Mouse (Mus musculus) urinary bladder, postnatal 36 days (tissue): ENCODE measurements around the gene Cox8a.

ENCODE experiments used
- DNase-seq, 2 experiments: peaks; one replicate each; pipeline ENCODE4 v3.0.0; 2022; ENCODE audit warnings: low spot score in 2 of 2, mixed read lengths in 1 of 2

The Cox8a gene

DNA sequence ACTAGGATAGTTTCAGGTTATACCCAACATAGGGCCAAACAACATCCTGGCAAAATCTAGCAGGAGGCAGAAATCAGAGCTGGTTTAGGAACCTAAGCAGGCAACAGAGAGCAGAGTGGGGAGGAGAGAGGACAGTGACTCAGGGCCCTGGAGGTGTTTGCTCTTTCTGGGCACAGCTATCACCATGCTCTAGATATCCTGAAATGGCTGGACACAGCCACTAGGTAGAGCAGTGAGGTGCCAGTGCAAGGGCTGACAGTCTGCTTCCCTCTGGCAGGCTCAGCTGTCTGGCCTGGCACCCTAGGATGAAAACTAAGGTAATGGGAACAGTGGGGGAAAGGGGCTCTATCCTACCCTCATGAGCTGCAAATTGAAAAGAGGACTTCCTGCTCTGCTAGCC lies 6.1 kb upstream of the Cox8a start:
- DNase-seq: no peak

GRCm38 (mm10) chr19:7222196-7222595 lies 4.8 kb upstream of the Cox8a start:
- no peak for DNase-seq

GRCm38 (mm10) chr19:7218753-7219152 lies 1.3 kb upstream of the Cox8a start:
- DNase-seq: no peak

DNA sequence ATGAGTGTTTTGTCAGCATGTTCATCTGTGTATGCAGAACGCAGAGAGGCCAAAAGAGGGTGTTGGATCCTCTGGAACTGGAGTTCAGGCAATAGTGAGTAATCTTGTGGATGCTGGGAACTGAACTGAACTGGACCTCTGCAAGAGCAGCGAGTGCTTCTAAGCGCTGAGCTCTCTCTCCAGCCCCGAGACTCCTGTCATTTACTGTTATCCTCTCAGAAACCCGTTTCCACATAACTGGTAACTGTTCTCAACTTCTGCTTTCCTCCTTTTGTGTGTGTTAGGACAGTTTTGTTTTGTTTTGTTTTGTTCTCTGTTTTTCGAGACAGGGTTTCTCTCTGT lies 481 bp upstream of the Cox8a start:
- no peak for DNase-seq

- no peak for DNase-seq
Observed at GRCm38 (mm10) chr19:7214484-7214883, 2.9 kb downstream of the Cox8a start.

DNA sequence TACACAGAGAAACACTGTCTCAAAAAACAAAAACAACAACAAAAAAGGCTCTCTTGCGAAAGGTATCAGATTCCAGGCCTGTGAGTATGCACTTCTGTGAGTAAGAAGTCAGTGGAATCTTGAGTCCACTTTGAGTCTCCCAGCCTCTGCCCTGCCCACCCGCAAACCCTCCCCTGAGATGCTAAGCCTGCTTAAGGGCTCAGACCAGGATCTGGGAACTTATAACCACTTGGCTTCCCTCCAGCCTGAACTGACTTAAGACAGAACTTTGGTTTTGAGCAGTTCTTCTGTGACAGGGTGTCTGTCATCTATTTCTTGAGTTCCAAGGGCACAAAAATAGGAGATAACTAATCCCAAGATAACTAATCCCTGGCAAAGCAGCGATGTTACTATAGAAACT lies 4.4 kb downstream of the Cox8a start:
- no peak for DNase-seq

- DNase-seq: no peak
Observed at GRCm38 (mm10) chr19:7212216-7212615, 5.2 kb downstream of the Cox8a start.

- DNase-seq: no peak
Observed at GRCm38 (mm10) chr19:7209907-7210646, 7.3 kb downstream of the Cox8a start.

DNA sequence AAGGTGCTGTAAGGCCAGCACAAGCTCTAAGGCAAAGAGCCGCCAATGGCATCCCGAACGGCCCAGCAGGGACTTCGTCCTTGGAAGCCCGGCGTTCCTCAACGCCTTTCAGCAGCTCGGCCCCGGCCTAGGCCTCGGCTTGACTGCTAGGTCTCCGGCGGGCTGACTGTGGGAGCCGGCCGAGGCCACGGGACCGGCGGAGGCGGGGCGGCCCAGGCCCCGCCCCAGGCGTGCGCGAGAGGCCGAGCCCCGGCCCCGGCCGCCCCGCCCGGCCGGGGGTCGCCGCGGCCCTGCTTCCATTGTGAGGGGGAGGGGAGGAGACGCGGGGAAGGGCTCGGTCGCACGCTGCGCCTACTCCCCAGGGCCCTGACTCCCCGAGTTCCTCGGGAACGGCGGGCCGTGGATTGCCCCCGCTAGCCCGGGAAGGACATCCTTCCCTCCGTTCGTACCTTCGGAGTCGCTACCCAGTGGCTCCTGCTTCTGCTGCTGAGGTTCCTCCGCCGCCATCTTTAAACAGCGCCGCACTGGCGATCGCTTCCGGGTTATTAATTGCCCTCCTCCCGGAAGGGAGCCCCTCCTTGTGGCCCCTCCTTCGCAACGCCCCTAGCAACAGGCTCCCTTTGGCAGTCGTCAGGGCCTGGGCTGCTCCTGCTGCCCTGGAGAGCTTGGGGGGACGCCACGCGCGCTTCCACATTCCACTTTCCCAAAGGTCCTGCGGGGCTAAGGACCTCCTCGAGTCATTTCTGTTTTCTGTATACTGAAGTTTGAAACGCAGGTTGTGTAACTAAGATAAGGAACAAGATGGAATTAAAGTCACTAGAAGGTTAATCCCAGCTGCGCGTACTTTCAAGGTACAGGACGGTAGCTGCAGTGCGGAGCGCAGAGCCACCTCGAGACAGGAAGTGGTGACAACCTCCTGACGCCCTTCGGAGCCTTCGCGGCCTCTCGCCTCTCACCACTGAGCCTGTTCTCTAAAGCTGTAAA lies 11.4 kb downstream of the Cox8a start, which contains the start of gene Otub1:
TSS of gene Otub1 (minus strand) at position 564 of the 984 bp plus-strand sequence.
- DNase-seq: peak; percentile 89 to 94

DNA sequence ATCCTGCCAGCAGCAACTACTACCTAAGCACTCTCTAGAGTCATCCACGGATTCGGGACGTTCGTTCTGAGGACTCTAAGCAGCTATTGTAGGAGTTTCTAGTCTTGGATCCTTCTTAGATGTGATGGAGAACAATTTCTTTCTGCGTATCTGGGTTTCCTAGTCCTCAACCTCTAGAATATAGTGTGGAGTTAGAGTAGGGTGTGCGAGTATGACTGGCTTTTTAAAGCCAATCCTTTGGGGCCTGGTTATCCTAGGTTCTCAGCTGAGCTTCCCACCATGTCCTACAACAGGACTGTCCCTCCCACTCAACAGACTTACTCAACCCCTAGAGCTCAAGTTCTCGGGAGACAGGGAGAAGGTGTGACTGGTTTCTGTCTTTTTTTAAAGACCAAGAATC lies 12.1 kb downstream of the Cox8a start:
- no peak for DNase-seq

GRCm38 (mm10) chr19:7204898-7205297 lies 12.5 kb downstream of the Cox8a start:
- DNase-seq: no peak

DNA sequence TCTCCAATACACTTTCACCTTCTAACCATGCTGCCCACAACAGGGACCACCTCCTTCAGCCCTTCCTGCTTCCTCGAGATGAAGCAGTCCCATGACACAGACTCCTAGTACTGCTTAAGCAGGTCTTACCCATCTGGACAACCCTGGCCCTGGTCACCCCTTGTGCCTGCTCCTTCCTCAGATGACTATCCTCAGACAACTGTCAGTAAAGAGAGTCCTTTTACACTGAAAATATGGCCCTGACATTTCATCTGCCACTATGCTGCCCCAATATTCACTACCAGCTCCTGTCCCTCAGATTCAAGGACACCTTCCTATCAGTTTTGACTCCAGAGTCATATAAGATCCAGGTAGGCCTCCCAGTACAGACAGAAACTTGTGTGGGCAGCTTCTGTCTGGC lies 17.0 kb downstream of the Cox8a start:
- no peak for DNase-seq

DNA sequence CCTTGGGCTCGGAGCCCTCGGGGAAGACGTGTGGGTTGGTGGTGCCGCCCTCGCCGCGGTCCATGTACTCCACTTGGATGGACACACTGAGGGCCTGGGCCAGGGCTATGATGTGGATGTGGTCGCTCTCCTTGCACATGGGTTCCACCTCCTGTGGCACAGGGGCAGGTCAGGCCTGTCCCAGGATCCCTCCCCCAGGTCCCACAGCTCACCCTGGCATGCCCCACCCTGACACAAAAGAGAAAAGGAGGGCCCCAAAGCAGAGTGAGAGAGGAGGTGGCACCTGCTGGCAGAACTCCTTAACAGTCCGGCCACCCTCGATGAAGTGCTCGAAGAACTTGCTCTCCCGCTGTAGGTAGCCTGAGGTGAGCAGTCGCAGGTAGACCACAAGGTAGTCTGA lies 18.3 kb downstream of the Cox8a start:
- DNase-seq: no peak

DNA sequence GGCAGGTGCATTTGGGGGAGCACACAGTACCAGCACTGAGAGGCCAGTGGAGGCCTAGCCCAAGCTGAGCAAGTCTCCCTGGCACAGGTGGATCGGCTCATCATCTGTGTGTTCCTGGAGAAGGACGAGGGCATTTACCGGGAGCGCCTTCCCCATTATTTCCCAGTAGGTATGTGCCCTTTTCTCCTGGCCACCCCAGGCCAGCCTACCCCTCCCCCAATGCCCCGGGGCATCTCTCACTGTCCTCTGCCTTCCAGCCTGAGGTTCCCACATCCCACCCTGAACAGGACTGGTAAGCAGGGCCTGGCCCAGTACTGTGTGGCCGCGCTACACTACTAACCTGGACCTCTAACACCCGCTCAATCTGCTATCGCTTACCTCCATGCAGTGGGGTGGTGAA lies 20.0 kb downstream of the Cox8a start:
- no peak for DNase-seq

DNA sequence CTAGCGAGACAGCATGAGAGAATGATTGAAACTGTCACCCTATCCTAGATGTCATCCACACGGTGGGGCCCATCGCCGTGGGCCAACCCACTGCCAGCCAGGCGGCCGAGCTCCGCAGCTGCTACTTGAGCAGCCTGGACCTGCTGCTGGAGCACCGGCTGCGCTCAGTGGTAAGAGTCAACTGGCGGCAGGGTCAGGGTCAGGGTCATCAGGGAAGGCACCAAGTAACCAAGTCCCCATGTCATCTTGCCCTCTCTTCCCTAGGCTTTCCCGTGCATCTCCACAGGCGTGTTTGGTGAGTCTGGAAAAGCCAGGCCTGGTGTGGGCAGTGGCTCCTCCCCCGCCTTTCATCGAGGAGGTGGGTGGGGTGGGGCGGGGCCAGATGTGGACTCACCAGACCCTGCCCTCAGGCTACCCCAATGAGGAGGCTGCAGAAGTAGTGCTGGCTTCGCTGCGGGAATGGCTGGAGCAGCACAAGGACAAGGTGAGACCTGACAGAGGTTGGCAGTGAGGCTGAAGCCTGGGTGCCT lies 20.6 kb downstream of the Cox8a start:
- DNase-seq: no peak

DNA sequence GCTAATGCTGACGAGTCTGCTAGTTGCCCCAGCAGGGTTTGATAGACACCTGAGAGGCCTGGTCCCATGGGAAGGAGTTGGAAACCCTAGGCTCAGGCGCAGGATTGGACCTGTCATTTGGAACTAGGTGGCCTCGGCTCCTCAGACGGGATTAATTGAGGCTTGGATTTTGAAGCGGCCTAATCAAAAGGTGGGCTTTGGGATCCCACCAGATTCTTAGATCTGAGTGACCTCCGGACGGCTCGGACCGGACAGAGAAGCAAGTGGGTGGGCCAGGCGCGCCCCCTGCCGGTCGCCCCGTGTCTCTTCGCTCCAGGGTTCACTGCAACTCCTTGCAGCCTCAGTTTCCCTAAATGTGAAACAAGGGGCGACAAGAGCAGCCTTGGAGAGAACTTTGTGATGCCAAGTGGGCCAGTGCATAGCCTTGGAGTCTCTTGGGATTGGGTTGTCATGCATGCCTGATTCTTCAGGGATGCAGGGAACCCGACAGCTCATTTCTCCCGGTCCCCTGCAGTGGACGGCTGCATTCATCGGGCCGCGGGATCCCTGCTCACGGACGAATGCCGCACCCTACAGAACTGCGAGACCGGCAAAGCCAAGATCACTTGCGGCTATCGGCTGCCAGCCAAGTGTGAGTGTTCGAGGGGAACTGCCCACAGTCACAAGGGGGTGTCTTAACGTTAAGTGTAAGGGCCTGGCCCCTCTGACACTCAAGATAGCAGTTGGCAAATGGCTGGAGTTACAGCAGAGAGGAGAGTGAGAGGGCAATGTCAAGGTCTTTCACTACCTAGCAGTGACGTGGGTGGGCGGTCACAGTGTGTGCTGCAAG lies 21.3 kb downstream of the Cox8a start:
- DNase-seq: peak in 1 of 2 experiments; percentile 67

- DNase-seq: no peak
Observed at GRCm38 (mm10) chr19:7192561-7192967, 24.9 kb downstream of the Cox8a start.

DNA sequence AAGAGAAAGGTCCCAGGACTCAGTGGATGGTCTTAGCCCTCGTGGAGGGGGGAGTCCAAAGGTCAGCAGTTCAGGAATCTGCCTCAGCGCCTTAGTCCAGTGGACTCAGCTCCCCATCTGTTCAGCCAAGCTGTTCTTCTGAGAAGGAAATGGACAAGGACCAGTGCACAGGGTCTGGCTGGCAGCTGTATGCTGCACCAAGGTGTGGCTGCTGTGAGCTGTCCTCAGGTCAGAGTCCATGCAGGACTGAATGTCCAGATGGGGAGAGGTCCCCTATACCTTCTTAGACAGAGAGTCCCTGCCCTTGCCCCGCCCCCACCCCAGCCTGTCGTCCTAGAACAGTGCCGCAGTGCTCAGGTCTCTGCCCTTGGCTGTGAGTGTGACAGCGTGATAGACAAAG lies 25.8 kb downstream of the Cox8a start:
- no peak for DNase-seq

DNA sequence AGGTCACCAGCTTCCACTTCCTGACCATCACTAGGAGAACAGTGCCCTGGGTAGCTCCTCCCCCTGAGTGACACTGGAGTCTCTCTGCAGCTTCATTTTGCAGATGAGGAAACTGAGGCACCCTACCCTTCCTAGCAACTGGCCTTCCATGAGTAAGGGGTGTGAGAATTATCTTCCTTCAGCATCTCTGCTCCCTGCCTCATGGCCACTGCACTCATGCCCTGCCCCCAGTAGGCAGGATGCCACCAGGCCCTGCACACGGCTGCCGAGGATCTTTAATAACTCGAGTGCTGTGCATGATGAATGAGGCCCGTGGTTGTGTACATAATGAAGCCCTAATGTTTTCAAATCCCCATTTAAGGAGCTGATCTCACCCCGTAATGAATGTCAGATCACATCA lies 26.4 kb downstream of the Cox8a start:
- no peak for DNase-seq

GRCm38 (mm10) chr19:7189026-7189425 lies 28.4 kb downstream of the Cox8a start:
- DNase-seq: no peak

GRCm38 (mm10) chr19:7187157-7187556 lies 30.3 kb downstream of the Cox8a start:
- no peak for DNase-seq
